Mouse (Mus musculus): ENCODE measurements around the gene Pla1a.

Gene Pla1a

DNA sequence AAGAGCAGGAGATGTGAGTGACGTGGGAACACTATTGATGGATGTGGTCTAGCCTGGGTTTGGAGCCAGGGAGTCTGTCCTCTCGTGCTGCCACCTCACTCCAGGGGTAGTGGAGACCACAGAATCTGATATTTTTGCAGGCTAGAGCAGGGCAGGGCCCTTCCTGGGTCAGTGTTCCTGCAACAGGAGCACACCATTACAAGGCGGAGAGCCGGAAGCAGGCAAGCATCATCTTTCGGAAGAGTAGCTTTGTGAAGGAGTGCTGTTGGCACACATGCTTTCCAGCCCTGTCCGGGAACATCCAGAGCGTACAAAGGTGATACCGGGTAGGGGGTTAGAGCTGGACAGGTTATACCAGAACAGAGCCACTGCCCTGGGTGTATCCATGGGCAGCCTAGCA is 569 bp upstream of the Pla1a start:
- DNase-seq (ENCODE audit: low spot score), result no peak

DNA sequence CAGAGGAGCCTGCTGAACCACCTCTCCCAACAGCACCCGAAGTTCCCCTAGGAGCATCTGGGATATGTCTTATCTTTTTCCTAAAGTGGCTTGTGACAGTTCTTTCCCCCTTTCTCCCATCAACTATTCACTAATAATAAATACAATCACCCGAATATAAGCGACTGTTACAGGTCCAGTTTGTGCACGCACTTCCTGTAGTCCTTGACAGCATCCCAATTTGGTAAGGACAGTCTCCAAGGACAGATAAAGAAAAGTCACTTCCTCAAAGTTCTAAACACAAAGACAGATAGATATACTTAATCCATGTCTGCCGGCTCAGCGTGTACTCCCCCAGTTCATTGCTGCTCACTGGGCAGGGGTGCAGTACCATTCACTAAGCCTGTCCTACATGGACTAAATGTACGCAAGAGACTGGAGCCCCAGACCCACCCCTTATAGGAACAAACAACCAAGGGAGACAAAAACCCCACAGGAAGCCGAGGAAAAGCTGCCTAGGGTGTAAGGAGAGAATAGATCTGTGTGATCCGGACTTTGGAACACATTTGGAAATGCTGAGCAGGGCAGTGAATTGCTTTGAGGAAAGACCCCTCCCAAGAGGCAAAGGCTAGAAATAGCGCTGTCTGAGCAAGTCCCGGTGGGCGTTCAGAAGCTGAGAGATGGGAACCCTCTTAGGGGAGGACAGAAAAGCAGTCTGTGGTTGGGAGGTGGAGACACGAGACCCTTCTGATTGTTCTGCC is 1.3 kb downstream of the Pla1a start:
- no peak for DNase-seq (ENCODE audit: low spot score)

DNA sequence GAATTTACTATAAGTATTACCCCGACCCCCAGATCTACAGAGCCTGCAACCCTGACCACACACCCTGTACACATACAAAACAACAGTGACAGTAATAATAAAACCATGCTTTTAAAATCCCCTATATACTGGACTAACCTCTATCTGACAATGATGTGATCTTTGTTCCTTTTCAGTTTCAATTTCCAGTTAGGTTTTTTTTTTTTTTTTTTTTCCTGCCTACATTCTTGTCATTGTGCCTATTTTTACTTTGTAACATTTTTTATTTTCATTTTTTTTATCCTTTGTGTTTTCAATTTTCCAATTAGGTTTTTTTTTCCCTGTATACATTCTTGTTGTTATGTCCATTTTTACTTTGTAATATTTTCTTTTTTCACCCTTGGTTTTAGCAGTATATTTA is 7.1 kb downstream of the Pla1a start:
- DNase-seq (ENCODE audit: low spot score), result no peak

DNA sequence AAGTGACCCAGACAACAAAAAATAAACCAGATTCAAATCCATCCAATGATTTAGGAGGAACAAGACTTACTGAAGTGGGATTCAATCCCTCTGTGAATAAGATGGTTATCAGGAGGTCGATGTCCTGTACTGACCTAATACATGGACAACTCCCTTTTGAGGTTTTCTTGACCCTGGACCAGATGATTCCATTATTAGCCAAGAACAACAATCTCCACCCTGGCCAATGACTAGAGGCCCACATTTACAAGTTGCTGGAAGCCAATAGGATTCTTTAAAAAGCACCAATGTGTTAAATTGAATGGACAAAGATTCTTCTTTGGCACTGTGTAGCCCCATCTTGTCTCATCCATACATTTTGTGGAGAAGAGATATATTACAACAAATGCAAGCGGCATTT is 7.6 kb downstream of the Pla1a start:
- no peak for DNase-seq (ENCODE audit: low spot score)

DNA sequence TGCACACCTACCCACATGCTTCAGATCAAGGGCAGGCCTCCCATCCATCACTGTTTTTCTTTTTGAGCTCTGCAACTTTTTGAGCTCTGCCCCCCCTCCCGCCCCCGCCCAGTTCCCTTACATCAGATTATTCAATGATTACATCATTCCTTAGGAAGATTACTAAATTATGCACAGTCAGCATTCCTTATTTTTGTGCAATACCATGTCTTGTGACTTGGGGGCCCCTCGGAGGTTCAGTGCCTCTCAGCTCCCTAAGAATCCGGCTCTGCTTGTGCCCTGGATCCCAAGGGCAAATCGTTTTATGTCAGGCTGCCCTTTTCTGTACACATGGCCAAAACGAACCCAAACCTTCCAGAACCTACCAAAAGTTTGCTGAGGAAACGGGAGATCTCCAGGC is 18.0 kb downstream of the Pla1a start:
- DNase-seq (ENCODE audit: low spot score), result no peak

DNA sequence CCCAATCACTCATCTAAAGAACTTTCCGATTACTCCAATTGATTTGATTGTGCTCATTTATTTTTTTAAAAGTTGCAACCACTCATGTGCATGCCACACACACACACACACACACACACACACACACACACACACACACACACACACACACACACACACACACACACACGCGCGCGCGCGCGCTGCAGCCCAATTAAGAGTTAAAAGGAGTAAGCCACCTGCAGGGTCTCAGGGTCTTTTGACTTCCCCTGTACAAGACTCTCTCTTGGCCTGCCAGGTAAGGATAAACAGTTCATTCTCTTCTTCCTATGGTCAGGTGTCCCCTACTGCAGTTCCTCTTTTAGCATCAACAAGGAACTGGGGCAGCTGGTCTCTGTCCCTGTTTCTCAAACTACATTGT is 24.5 kb downstream of the Pla1a start:
- no peak for DNase-seq (ENCODE audit: low spot score)

DNA sequence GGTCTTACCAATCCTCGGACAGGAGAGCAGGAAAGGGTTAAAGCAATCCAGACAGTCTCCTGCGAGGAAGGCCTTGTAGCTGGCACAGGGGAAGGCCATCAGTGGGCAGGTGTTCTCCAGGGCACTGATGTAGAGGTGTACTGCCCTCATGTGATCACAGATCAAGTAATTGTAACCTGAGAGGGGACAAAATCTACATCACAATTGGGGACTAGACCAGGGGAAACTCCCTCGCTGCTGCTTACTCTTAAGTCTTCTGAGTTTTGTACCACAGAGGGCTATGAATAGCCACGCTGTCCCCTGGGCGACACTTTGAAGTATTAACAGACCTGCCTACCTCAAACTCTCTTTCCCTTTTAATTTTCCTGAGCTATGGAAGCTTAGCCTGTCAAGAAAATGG is 25.4 kb downstream of the Pla1a start:
- no peak for DNase-seq (ENCODE audit: low spot score)

DNA sequence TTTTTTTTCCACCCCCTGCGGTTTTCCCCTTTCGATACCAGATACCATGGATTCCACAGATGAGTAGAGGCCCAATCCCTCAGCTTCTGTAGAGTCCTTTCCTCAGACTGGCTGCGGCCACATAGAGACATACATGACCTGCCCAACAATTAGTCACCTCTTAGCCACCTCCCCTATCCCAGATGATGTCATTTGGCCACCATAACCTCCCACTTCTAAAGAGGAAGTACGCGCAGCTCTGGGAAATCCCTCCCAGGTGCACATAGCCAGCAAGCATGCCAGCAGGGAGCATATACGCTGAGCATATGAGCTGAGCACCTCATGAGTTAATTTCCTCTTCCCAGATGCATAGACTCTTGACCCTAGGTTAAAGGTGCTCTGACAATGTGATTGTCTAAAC is 26.2 kb downstream of the Pla1a start:
- DNase-seq (ENCODE audit: low spot score), result no peak

DNA sequence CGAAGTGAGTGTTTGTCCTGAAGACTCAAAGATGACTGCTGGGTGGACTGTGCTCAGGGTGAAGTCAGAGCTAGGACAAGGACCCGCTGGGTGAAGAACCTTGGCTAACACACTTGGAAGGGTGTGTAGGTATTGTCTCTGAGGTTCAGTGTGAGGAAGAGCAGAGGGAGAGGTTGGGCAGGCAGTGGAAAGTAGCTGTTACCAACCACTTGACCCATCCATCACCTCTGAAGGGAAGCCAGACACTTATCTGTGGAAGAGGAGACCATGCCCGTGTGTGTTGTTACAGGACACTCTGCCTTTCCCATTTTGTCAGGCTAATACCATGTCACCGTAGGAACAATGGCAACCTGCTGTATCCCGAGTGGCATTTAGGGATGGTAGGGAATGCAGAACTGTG is 26.7 kb downstream of the Pla1a start:
- DNase-seq (ENCODE audit: low spot score), result no peak

DNA sequence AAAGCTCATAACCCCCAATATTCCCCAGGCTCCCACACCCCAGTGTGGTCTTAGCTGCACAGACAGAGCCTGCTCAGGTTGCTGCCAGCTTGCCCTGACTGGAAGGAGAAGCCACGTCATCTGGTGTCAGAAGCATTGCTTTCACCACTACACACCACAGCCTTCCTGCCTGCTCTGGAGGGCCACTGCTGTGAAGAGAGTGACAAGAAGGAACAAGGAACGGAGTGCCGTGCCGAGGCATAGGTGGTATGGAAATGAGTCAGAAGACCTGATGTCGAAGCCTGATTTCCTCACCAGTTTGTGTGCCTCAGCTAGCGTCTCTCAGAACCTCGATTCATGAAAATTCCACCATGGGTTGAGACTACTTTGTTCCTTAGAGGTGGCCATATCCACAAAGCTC is 29.3 kb downstream of the Pla1a start:
- no peak for DNase-seq (ENCODE audit: low spot score)

DNA sequence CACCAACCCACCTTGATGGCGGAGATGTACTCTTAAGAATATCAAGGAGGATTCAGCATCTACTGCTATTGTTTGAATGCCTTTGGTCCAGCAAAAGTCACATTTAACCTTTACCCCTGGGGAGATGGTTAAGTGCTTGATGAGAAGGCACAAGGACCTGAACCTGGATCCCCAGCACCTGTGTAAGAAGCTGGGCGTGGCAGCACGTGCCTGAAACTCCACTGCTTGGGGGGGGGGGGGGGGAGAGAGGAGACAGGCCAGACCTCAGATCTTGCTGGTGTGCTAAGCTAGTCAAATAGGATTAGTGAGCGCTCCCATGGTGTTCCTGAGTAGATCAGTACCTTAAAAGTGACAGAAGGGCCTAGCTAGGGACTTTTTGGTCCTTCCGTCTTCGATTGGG is 31.5 kb downstream of the Pla1a start:
- no peak for DNase-seq (ENCODE audit: low spot score)

DNA sequence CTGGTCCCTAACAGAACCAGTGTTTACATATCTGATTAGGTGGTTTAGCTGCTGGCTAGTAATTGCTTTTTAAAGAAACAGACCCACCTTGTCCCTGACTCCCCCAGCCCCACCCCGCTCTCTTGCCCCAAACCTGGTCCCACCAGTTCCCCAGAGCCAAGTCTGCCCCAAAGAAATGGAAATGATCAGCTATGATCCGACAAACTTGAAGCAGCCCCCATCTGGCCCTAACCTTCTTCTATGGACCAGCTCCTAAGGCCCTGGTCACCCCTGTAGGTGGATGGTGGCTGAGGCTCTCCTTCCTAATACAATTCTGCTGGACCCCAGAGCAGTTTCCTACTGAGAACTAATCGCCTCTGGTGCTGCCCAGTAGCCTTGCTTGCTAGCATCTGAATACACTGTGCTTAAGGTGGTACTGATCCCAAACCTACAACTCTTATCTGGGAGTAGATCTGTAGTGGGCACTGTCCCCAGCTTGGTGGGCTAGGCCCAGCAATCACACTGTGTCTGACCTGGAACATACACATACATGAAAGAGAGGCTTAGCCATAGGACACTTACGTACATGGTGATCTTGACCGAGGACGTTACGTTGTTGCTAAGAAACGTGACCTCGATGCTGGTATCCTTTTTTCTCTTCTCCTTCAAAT is 32.5 kb downstream of the Pla1a start:
- no peak for DNase-seq (ENCODE audit: low spot score)

DNA sequence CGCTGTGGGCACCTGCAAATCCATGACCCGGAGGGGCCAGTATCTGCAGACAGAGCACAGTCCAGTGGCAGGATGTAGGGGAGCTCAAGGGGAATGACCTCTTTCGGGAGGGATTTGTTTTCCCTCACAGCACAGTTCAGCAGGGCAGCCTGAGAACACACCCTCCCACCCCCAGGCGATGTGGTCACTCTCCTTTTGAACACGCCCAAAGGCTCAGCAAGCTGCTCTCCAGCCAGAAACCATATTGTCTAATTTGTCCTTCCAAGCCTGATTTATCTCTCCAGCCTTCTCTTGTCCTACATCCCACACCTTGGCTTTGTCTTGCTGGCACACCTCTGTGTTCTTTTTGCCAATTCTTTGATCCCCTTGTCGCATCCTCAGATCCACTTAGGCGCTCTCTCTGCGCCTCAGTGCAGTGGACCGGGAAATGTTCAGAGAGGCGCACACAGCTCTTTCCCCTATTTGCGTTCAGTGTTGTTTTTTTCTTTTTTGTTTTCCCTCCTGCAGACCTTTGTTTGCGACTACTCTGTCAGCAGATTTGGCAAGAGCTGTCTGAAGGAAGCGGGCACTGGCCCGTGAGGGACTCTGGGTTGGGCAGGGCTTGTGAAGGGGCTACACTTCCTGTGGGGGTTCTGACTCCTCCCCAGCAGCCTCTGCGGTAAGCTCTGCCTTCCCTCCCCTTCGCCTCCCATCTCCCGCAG is 33.3 kb downstream of the Pla1a start:
- DNase-seq (ENCODE audit: low spot score), result peak; percentile 49

DNA sequence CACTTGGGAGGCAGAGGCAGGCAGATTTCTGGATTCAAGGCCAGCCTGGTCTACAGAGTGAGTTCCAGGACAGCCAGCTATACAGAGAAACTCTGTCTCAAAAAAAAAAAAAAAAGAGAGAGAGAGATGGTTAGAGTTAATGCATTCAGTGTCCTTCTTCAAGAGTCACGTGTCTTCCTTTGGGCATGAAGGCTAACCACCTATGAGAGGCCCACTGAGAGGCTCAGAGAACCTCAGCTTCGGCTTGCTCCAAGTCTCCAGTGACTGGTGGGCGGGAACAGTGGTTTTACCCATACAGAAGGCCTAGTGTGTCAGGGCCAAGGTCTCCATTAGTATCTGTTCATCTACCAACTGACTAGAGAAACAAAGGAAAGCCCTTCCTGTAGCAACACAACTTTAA is 33.9 kb downstream of the Pla1a start:
- no peak for DNase-seq (ENCODE audit: low spot score)

DNA sequence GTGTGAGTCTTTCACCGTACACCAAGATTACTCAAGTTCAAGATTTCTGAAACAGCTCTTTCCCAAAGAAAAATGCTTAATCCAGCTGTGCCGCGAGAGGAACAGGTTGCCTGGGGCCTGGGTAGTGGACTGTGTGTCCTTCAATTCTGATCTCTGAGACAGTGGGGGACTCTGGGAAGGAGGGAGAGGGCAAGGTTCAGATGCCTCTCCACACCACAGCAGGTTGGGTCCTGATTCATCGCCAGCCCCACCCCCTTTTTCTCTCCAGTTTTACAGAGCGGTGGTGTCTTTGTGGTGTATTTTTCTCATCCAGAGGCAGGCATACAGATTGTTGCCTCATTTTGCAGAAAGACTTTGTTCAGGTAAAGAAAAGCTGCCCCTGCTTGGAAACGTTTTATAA is 34.7 kb downstream of the Pla1a start:
- no peak for DNase-seq (ENCODE audit: low spot score)

DNA sequence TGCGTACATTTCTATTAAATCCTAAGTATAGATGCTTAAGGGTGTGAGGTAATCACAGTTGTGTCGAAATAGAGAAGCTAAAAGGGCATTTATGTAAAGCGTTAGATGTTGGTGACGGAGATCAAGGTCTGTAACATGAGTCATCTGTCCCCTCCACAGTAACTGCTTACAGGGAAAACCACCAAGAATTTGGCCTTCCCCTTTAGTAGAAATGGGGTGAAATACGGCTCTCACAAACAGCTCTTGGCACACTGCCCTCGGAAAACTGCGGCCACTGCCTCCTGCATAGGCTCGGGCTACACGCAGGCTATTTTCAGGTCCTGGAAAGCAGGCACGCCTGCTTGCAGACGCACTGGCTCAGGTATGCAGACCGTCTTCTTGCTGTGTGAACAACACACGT is 36.8 kb downstream of the Pla1a start:
- DNase-seq (ENCODE audit: low spot score), result peak; percentile 79

DNA sequence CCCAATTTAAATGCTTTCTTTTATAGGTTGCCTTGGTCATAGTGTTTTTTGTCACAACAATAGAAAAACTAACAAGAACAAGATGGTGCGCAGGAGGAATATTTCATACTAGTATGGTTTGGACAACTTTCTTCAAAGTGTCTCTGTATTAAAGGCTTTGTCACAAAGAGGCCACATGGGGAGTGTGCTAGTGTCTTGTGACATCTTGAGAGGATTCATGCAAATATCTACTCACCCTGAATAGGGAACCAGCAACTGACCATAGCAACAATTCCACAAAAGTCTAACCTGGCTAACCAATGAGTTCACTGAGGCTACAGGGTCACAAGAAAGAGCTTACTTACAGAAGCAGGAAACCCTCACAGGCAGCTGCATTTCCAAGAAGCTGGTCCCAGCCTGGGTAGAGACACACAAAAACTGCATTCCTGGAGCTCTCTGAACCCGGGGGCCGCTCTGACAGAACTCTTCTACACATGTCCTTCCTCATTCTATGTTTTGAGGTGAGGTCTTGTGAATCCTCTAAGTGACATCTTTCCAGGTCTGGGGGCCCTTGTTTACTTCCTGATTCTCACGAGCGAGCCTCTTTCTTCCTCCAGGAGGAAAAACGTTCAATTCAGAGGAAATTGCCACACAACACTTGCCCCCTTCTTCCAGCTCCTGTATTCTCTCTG is 37.8 kb downstream of the Pla1a start:
- no peak for DNase-seq (ENCODE audit: low spot score)

DNA sequence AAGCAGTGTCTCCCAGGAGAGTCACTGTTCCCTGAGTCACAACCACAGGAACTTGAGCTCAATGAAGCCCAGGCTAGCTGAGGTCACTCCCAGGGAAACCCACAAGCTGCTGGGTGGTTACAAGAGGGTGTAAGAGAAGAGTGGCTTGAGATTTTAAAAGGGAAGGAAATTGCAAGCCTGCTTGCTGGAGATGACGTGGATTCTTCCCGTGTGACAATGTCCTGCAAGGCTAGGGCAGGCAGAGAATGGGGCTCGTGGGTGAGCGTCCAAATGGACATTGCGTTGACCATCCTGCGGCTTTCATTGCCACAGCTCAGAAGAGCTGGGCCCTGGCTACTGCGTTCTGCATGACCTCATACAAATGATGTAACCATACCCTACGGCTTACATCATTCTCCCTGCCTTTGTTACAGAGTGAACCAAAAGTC is 38.7 kb downstream of the Pla1a start:
- no peak for DNase-seq (ENCODE audit: low spot score)

DNA sequence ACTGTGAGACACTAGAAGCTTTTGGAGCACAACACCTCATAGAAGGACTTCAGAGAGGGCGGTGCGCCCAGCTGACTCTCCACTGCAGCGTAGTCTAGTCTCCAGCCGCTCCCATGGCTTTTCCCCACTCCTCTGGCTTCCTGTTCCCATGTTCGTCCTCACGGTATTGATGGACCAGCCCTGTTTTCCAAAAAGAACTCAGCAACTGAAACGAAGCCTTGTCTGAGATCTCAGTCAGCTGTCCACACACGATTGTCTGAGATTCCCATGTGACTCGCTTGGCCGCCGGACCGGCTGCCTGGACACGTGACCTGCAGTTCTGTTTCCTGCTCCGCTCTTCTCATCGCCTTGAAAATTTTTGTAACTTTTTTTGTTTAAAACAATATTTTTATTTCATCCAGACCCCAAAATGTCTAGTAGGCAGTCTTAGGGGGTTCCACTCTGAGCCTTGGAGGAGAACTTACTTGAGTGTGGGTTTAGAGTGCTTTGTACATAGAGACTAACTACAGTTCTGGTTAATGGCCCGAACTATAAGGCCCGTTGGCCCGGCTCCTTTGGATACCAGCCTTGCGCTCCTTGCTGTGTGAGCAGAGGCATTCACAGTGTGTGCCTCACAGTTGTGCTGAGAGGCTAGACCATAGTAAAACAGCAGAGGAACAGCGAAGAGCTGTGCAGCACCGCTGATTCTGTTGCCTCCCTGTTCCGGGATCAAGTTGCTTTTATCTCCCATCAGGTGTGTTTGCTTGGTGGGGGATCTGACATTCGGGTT is 40.6 kb downstream of the Pla1a start:
- DNase-seq (ENCODE audit: low spot score), result no peak

DNA sequence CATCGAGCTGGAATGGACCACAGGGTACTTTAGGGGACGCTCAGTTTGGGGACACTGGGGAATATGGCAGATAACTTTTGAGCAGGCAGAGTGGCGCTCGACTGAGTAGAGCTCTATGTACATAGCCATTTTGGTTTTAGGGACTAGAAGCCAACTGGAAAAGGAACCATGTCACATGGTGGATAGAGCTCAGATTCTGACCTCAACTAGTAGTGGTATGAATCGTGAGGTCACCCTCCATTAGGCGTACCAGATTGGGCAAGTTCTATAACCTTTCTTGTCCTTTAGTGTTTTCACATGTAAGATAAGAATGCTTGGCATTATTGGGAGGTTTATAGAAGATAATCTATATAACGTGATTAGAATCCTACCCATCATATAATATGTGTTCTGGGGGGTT is 42.6 kb downstream of the Pla1a start:
- DNase-seq (ENCODE audit: low spot score), result no peak

DNA sequence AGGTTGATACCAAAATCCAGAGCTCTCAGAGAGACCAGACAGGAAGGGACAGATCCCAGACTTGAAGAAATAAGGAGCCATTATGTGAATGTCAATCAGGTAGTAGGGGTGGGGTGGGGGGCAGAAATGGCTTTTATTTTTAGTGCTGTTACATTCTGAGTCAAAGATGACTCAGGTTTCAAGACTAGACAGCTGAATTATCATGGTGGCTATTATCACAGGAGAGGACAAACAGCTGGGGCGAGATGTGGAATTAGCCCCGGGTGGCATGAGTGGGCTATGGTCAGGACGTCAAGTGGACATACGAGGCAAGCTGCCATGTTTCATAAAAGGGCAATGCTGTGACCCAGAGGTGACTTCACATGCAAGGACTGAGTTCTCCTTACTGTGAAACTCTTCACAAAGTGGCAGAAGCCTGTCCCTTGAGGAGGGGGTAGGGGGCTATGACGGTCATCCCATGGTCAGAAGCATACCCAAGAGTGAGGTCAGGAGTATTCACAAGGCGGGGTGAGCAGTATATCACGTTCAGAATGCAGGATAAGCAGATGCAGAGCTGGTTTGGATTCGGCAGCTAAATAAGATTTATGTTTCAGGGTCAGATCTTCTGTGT is 43.6 kb downstream of the Pla1a start:
- DNase-seq (ENCODE audit: low spot score), result no peak

DNA sequence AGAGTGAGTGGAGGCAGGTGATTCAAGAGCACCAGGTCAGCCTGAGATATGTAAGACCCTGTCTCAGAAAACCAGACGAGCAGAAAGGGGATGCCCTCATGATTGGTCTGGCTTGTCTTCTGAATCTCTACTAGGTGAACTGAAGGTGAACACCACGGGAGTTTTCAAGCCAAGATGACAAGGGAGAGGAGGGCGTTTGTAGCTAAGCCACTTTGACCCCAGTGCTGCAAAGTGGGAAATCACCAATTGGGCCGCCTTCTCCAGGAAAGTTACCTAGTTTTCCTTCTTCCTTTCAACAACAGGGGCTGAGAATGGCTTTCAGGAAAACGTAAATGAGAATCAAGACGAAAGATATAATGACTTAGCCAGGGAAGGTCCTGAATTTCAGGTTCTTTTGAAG is 44.2 kb downstream of the Pla1a start:
- DNase-seq (ENCODE audit: low spot score), result no peak

All from testis, postnatal 10 days (tissue).